Mouse (Mus musculus): ENCODE results near the gene Cacna2d4. TPM values are rescaled to one million over a fixed set of nuclear protein-coding genes. Genes with fewer than 3 reads are reported as not detected.
"Not testable (repeated sequence)": the region's sequence is repeated elsewhere in the genome, so short reads cannot be mapped to it uniquely, and the experiment has no call there.

Cacna2d4 gene
- polyA plus RNA-seq, 1 experiment from 2014 or later = not detected

DNA sequence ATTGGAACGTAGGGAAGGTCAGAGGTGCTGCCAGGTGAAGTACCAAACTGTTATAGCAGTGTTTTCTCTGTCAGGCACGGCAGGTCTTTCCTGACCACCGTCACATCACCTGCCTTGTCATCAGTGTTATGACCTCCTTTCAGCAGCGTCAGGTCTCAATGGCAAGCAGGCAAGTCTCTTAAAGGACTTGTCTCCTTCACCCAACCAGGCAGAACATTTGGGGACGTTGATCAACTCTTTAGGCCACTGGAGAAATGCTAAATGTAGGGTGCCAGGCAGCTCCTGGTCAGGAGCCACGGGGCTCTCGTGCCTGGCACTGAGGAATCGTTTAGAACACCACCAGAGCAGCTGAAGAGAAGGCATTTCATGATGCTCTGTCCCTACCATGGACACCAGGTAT, 115.3 kb downstream of the Cacna2d4 start:
- Histone ChIP-seq H3K27ac (ENCODE audit: low read depth) (no peak overlapping the region), H3K4me2 (ENCODE audit: low read length) (no peak overlapping the region), H3K4me3 (ENCODE audit: low read depth, low read length) (no peak overlapping the region), H3K4me1 (replicated peaks; ENCODE audit: control insufficient read depth, insufficient read depth, low read length) (no peaks in the 10 kb centered on the region), H3K9ac (ENCODE audit: low read length) (no peak overlapping the region), H3K27me3 (replicated peaks; ENCODE audit: control insufficient read depth, insufficient read depth, low read length) (no peaks in the 10 kb centered on the region), H3K9me3 (ENCODE audit: control insufficient read depth, low read length) (no peaks in the 10 kb centered on the region), H3K36me3 (ENCODE audit: control insufficient read depth, insufficient read depth, low read length) (peaks cover 36% of the 10 kb centered on the region)
- DNase-seq (ENCODE audit: low spot score) = no peak
- WGBS = 84% methylated on average over 8 of the region's 8 CpGs
- no peak for ATAC-seq (replicated peaks; ENCODE audit: low FRiP score, low TSS enrichment, low read depth)

DNA sequence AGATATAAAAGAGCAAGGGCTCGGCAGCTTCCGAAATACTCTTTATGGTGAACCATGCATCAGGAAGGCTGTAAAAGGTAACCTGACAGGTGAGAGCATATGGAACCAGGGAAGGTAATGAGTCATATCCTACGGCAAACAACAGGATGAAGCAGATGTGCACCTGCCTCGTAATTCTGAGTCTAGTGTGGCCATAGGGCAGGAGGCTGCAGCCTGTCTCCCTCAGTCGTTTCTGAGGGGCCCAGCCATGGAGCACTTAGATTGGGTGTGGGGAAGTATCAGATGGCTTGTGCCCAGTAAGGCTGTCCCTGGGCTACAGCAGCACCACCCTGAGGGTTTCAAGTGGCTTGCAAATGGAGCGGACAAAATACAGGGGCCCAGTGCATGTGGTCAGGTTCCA, 116.2 kb downstream of the Cacna2d4 start:
- no peak overlapping the region for H3K9ac ChIP-seq (ENCODE audit: low read length)
- DNase-seq (ENCODE audit: low spot score) (no peak), ATAC-seq (replicated peaks; ENCODE audit: low FRiP score, low TSS enrichment, low read depth) (no peak)
- H3K4me2 ChIP-seq (ENCODE audit: low read length) = no peak overlapping the region
- 73% methylated on average over 6 of the region's 6 CpGs for WGBS
- no peaks in the 10 kb centered on the region for H3K9me3 ChIP-seq (ENCODE audit: control insufficient read depth, low read length)
- H3K4me3 ChIP-seq (ENCODE audit: low read depth, low read length) = no peak overlapping the region
- H3K36me3 ChIP-seq (ENCODE audit: control insufficient read depth, insufficient read depth, low read length) = peaks cover 44% of the 10 kb centered on the region
- H3K4me1 ChIP-seq (replicated peaks; ENCODE audit: control insufficient read depth, insufficient read depth, low read length) = no peaks in the 10 kb centered on the region
- no peak overlapping the region for H3K27ac ChIP-seq (ENCODE audit: low read depth)
- H3K27me3 ChIP-seq (replicated peaks; ENCODE audit: control insufficient read depth, insufficient read depth, low read length) = no peaks in the 10 kb centered on the region

DNA sequence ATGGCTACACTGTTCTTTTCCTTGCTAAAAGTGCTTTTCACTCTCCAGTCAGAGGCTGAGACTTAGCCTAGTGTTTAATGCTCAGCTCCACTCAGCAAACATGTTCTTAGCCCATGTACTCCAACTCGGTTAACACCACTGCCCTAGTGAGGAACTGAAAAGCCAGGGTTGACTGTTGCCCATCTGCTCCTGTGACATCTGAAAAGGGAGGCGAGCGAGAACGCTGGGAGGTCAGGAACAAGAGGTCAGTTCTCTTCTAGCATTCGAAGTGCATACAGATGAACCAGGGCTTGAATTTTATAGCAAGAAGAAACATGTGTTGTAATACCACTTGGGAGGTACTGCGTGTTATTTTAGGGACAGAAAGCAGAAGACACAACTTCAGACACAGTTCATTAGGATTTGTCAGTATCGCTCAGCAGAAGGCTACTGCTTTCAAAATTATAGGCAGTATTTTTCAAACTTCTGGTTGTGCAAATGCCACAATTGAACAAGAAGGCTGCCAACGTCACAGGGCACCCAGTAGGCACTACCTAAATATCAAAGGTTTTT, 121.8 kb downstream of the Cacna2d4 start:
- no peaks in the 10 kb centered on the region for H3K9me3 ChIP-seq (ENCODE audit: control insufficient read depth, low read length)
- DNase-seq (ENCODE audit: low spot score) (no peak), ATAC-seq (replicated peaks; ENCODE audit: low FRiP score, low TSS enrichment, low read depth) (no peak)
- no peak overlapping the region for H3K4me3 ChIP-seq (ENCODE audit: low read depth, low read length)
- H3K27ac ChIP-seq (ENCODE audit: low read depth) = no peak overlapping the region
- WGBS = 90% methylated on average over 8 of the region's 8 CpGs
- peaks cover 85% of the 10 kb centered on the region for H3K36me3 ChIP-seq (ENCODE audit: control insufficient read depth, insufficient read depth, low read length)
- H3K9ac ChIP-seq (ENCODE audit: low read length) = no peak overlapping the region
- H3K27me3 ChIP-seq (replicated peaks; ENCODE audit: control insufficient read depth, insufficient read depth, low read length) = no peaks in the 10 kb centered on the region
- no peak overlapping the region for H3K4me2 ChIP-seq (ENCODE audit: low read length)
- H3K4me1 ChIP-seq (replicated peaks; ENCODE audit: control insufficient read depth, insufficient read depth, low read length) = no peaks in the 10 kb centered on the region

DNA sequence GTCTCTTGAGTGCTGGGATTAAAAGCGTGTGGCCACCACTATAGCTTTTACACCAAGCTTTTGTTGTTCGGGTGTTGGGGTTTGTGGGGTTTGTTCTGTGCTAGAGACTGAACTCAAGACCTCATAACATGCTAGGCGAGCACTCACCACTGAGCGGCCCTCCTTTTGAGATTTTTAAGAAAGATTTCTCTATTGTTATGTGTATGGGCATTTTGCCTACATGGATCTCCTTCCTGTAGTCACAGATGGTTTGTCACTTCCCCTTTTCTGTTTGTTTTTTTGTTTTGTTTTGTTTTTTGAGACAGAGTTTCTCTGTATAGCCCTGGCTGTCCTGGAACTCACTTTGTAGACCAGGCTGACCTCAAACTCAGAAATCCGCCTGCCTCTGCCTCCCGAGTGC, 123.9 kb downstream of the Cacna2d4 start:
- not testable (repeated sequence) for DNase-seq (ENCODE audit: low spot score)
- peaks cover 79% of the 10 kb centered on the region for H3K36me3 ChIP-seq (ENCODE audit: control insufficient read depth, insufficient read depth, low read length)

GRCm38 (mm10) chr6:119360925-119361702, 124.8 kb downstream of the Cacna2d4 start:
- Histone ChIP-seq H3K27ac (ENCODE audit: low read depth) (no peak overlapping the region), H3K4me3 (ENCODE audit: low read depth, low read length) (no peak overlapping the region), H3K27me3 (replicated peaks; ENCODE audit: control insufficient read depth, insufficient read depth, low read length) (no peaks in the 10 kb centered on the region), H3K4me2 (ENCODE audit: low read length) (no peak overlapping the region), H3K4me1 (replicated peaks; ENCODE audit: control insufficient read depth, insufficient read depth, low read length) (no peaks in the 10 kb centered on the region), H3K36me3 (ENCODE audit: control insufficient read depth, insufficient read depth, low read length) (peaks cover 77% of the 10 kb centered on the region), H3K9me3 (ENCODE audit: control insufficient read depth, low read length) (no peaks in the 10 kb centered on the region), H3K9ac (ENCODE audit: low read length) (no peak overlapping the region)
- ATAC-seq (replicated peaks; ENCODE audit: low FRiP score, low TSS enrichment, low read depth) (no peak), DNase-seq (ENCODE audit: low spot score) (no peak)
- WGBS = 85% methylated on average over 3 of the region's 3 CpGs

More for the DNA sequence above, 123.9 kb downstream of the Cacna2d4 start:
- not testable (repeated sequence) for H3K4me3 ChIP-seq (ENCODE audit: low read depth, low read length); H3K9ac ChIP-seq (ENCODE audit: low read length); H3K9me3 ChIP-seq (ENCODE audit: control insufficient read depth, low read length); H3K4me2 ChIP-seq (ENCODE audit: low read length); H3K4me1 ChIP-seq (replicated peaks; ENCODE audit: control insufficient read depth, insufficient read depth, low read length); ATAC-seq (replicated peaks; ENCODE audit: low FRiP score, low TSS enrichment, low read depth); H3K27ac ChIP-seq (ENCODE audit: low read depth); H3K27me3 ChIP-seq (replicated peaks; ENCODE audit: control insufficient read depth, insufficient read depth, low read length)
- WGBS = 92% methylated on average over 6 of the region's 6 CpGs

DNA sequence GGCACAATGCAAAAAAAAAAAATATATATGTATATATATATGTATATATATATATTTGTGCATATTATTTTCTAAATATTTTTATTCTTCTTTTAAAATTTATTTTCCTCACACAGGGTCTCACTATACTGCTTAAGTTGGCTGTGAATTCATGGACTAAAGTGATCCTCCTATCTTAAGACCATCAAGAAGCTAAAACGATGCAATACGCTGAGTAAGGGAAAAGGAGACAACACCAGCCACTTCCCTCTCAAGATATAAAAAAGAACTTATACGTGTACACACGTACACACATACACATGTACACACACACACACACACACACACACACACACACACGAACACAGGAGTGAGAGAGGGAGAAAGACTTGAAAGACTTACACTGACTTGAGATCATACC, 127.3 kb downstream of the Cacna2d4 start:
- Histone ChIP-seq H3K4me2 (ENCODE audit: low read length) (no peak overlapping the region), H3K36me3 (ENCODE audit: control insufficient read depth, insufficient read depth, low read length) (peaks cover 70% of the 10 kb centered on the region), H3K27me3 (replicated peaks; ENCODE audit: control insufficient read depth, insufficient read depth, low read length) (no peaks in the 10 kb centered on the region), H3K27ac (ENCODE audit: low read depth) (no peak overlapping the region), H3K9me3 (ENCODE audit: control insufficient read depth, low read length) (no peaks in the 10 kb centered on the region), H3K4me3 (ENCODE audit: low read depth, low read length) (no peak overlapping the region), H3K4me1 (replicated peaks; ENCODE audit: control insufficient read depth, insufficient read depth, low read length) (no peaks in the 10 kb centered on the region), H3K9ac (ENCODE audit: low read length) (no peak overlapping the region)
- WGBS = 96% methylated on average over 5 of the region's 5 CpGs
- DNase-seq (ENCODE audit: low spot score) = no peak
- ATAC-seq (replicated peaks; ENCODE audit: low FRiP score, low TSS enrichment, low read depth) = no peak

- not testable (repeated sequence) for H3K27me3 ChIP-seq (replicated peaks; ENCODE audit: control insufficient read depth, insufficient read depth, low read length); H3K4me3 ChIP-seq (ENCODE audit: low read depth, low read length); H3K4me1 ChIP-seq (replicated peaks; ENCODE audit: control insufficient read depth, insufficient read depth, low read length); H3K4me2 ChIP-seq (ENCODE audit: low read length); ATAC-seq (replicated peaks; ENCODE audit: low FRiP score, low TSS enrichment, low read depth); H3K27ac ChIP-seq (ENCODE audit: low read depth); DNase-seq (ENCODE audit: low spot score); H3K9ac ChIP-seq (ENCODE audit: low read length); H3K9me3 ChIP-seq (ENCODE audit: control insufficient read depth, low read length)
- WGBS = 72% methylated on average over 3 of the region's 4 CpGs
- H3K36me3 ChIP-seq (ENCODE audit: control insufficient read depth, insufficient read depth, low read length) = peaks cover 55% of the 10 kb centered on the region
These were observed 130.5 kb downstream of the Cacna2d4 start for GRCm38 (mm10) chr6:119366800-119367199.

DNA sequence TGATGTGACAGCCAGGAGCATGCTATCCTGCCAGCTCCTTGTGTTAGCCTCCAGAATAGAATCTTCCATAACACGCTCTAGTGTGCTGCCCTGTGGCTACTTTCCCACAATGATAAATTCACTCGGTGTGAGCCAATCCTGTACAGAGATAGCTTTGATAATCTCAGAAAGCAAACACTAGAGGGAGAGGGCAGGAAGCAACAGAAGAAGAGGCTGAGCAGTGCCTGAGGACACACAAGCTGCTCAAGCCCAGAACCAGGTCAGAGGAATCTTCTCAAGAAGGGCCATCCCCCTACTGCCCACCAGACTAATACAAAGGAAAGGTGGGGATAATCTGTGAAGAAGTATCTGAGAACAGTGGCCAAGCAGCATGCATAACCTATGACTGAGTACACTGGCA, 131.1 kb downstream of the Cacna2d4 start:
- WGBS = 91% methylated on average over 2 of the region's 2 CpGs
- Histone ChIP-seq H3K27me3 (replicated peaks; ENCODE audit: control insufficient read depth, insufficient read depth, low read length) (no peaks in the 10 kb centered on the region), H3K36me3 (ENCODE audit: control insufficient read depth, insufficient read depth, low read length) (peaks cover 53% of the 10 kb centered on the region), H3K4me3 (ENCODE audit: low read depth, low read length) (no peak overlapping the region), H3K27ac (ENCODE audit: low read depth) (no peak overlapping the region), H3K4me2 (ENCODE audit: low read length) (no peak overlapping the region), H3K9ac (ENCODE audit: low read length) (no peak overlapping the region), H3K4me1 (replicated peaks; ENCODE audit: control insufficient read depth, insufficient read depth, low read length) (no peaks in the 10 kb centered on the region), H3K9me3 (ENCODE audit: control insufficient read depth, low read length) (no peaks in the 10 kb centered on the region)
- ATAC-seq (replicated peaks; ENCODE audit: low FRiP score, low TSS enrichment, low read depth) (no peak), DNase-seq (ENCODE audit: low spot score) (no peak)

GRCm38 (mm10) chr6:119371624-119372023, 135.3 kb downstream of the Cacna2d4 start:
- Histone ChIP-seq H3K9me3 (ENCODE audit: control insufficient read depth, low read length) (no peaks in the 10 kb centered on the region), H3K4me2 (ENCODE audit: low read length) (no peak overlapping the region), H3K4me3 (ENCODE audit: low read depth, low read length) (no peak overlapping the region), H3K4me1 (replicated peaks; ENCODE audit: control insufficient read depth, insufficient read depth, low read length) (0 out of 2 replicates have a peak, but pooled peaks cover 2% of the 10 kb centered on the region), H3K9ac (ENCODE audit: low read length) (no peak overlapping the region), H3K27ac (ENCODE audit: low read depth) (no peak overlapping the region), H3K27me3 (replicated peaks; ENCODE audit: control insufficient read depth, insufficient read depth, low read length) (no peaks in the 10 kb centered on the region), H3K36me3 (ENCODE audit: control insufficient read depth, insufficient read depth, low read length) (peaks cover 23% of the 10 kb centered on the region)
- ATAC-seq (replicated peaks; ENCODE audit: low FRiP score, low TSS enrichment, low read depth) (no peak), DNase-seq (ENCODE audit: low spot score) (no peak)

Measured in intestine, embryonic 14.5 days (tissue).